Mouse (Mus musculus): Measurements from ENCODE around the gene Gtsf1.
"Not testable (repeated sequence)": the region's sequence is repeated elsewhere in the genome, so short reads cannot be mapped to it uniquely, and the experiment has no call there.

Gene Gtsf1

DNA sequence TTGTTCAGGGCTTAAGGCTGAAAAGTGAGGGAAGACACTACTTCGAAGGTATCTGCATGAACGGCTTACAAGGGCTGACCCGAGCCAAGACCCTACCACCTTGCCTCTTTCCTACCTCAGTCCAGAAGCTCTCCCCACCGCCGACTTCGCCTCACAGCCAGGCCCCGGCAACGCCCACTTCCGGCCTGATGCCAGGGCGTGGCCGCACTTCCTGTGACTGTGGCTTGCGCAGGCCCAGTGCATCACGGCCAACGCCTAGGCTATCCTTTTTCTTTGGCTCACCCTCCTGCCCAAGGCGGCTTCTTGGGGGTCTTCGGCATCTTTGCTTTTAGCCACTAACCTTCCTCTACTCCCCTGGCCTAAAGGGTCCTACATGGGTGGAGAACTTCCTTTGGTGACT is at the start of gene Gtsf1:
TSS of gene Gtsf1 (minus strand) at position 230 of the 400 bp plus-strand sequence.
- no peak for DNase-seq

DNA sequence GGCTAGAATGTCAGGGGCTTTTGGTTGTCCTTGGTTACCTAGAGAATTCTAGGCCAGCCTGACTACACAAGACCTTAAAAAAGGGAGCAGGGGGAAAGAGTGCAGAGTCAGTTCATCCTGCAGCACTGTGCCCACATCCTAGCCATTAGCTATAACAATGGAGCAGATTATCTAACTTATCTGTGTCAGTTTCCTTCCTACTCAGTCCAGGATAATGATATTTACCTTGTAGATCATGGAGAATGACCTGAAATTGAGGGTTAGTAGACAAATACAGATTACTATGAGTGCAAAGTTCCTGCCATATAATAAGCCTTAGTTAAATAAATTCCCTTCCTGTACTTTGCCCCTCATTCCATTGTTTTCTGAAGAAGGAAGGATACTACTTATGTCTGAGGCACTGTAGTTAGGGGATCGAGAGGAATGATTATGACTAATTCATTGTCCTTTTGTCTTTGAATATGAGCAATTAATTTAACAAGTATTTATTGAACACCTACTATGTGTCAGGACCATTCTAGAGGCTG is 48.9 kb upstream of the Gtsf1 start:
- DNase-seq, result no peak

DNA sequence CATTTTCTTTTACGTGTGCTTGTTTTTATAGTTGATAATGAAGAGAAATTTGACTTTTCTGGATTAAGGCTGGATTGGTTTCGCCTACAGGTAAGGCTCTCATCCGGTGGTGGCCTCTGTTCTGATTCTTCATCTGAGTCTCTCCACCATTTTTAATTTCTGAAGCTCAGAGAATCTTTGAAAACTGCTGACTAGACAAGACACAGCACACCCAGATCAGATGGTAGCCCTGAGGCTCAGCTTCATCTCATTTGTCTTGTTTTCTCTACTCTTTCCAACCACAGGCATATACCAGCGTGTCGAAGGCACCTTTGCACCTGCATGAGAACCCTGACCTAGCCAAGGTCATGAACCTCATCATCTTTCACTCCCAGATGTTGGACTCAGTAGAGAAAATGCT is 43.5 kb upstream of the Gtsf1 start:
- no peak for DNase-seq

DNA sequence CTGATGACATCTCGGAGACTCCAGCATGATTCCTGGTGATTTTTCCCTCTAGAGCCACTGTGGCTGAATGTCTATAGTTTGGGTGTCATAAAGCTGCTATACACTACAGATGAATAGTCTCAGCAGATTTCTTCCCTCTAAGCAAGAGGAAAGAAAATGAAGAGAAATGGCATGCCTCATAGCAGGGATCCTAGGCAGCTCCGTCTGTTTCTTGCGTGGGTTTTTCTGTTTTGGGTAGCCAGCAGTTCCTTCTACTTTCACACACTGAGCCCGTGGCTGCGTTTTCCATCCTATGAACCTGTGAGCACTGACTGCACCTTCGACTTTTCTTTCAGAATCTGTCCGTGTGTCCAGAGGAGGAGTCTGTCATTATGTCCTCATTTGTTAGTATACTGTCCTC is 42.9 kb upstream of the Gtsf1 start:
- DNase-seq, result no peak

DNA sequence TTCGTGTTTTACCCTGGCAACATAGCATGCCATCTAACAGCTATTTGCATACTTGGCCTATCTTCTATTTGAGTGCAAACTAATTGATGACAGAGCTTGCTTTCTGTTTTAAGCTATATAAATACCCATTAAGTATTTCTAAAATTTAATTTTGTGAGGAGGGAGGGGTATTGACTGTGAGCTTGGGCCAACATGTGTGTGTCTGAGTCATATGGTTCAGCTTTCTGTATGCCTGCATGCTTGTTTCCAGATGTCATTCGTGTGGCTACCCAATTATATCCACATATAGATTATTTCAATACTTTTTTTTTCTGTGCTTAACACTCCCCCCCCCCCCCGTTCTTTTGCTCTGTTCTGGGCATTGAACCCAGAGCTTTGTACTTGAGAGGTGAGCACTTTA is 42.0 kb upstream of the Gtsf1 start:
- no peak for DNase-seq

DNA sequence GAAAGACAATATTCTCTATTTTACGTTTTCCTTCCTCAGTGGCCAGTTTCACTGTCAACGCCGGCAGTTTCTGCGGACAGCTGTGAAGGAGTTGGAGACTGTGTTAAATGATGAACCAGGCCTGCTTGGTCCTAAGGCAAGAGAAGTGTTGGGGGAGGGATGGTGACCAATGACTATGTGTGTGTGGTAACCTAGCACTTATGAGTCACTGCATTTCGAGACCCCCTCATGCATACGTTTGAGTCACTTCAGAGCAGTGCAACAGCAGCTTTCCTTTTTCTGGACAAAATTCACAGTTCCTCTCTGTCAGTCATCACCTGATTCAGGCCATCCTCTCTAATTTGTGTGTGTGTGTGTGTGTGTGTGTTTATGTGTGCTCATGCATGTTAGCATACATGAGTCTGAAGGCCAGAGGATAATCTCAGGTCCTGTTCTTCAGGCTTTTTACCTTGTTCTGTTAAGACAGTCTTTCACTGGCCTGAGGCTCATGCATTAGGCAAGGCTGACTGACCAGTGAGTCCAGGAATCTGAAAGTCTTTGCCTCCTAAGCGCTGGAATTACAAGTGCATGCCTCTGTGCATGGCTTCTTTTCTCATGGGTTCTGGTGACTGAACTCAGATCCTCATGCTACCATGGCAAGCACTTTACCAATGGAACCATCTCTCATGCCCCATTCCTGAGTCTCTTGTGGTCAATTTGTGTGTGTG is 41.4 kb upstream of the Gtsf1 start:
- no peak for DNase-seq

DNA sequence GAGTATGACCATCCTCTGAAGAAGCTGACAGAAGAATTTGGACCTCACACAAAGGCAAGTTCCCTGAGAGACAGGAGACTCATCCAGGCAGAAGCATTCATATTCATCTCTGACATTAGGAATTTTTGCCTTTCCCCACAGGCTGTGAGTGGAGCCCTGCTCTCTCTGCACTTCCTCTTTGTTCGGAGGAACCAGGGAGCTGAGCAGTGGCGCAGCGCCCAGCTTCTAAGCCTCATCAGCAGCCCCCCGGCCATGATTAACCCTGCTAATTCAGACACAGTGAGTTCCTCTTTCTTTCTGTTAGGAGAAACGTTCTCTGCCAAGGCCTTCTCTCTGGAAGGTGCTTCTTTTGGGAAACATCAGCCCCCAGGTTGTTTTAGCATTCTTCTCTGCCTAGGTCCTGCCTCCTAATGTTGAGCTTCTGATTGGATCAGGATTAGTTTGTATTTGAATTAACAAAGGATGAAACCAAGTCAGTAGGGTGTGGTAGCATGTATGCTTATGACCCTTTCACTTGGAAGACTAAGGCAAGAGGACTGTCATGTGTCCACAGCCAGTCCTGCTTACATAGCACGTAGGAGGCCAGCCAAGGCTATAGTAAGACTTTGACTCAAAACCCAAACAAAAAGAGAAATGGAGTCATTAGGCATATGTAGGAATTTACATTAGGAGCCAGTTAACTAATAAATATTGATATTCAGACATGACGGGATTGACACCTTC is 32.4 kb upstream of the Gtsf1 start:
- DNase-seq, result no peak

DNA sequence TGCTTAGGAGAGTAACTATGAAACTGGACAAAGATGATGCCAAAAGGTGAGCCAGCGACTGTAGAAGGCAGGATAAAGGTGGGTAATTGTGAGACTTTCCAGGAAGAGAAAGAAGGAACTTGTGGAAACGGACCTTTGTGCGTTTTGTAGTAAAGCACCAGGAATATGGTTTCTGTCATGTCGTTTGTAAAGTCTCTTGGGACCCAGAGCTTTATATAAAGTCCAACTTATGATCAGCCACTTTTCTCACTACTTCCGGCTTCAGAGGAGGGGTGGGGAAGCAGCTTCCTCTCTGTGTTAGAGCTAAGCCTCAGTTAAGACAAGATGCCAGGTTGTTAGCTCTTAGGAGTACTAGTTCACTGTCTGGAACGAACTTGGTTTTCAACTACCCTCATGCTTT is 24.2 kb upstream of the Gtsf1 start:
- DNase-seq, result no peak

DNA sequence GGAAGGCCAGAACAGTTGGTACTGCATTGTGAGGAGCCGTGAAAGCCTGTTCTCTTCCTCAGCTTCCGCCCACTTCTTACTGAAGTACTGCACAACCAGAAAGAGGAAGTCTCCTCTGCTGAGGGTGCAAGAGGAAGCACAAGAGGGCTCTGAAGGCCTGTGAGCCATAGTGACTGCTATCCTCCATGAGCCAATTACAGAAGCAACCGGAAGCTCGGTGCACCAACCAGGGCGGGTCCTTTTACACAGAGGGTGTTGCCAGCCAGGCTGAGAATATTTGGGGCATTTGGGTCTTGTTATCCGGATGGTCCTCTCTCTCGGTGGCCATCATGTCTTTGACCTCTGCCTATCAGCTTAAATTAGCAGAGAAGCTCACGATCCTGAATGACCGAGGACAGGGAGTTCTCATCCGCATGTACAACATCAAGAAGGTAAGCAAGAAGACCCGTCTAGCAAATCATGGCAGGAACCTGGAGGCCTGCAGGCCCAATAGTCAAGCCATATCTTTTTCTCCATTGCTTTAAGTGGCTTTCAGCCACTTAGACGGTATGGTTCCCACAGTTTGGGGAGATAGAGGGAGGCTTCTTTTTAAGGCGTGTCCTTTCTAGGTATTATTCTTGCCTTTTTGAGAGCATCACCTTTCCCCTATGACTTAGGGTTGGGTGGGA is 23.4 kb upstream of the Gtsf1 start, which contains the start of gene Nckap1l:
TSS of gene Nckap1l (plus strand) at position 244 of the 668 bp plus-strand sequence.
- peak; percentile 20 for DNase-seq

DNA sequence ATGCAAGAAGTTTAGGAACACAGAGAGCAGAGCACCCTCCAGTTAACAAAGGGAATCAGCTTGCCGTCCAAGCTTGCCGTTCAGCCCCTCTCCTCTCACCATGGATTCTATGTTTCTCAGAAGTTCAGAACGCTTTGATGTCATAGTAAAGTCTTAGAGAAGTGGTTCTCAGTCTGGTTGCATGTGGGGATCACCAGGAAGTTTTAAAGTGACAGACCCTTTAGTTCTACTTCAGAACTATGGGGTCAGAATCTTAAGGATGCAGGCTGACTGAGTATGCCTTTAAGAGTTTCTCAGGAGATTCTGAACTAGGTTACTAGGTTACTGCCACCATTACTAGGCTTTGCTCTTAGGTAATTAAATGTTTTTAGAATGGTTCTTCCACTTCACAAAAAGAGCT is 18.1 kb upstream of the Gtsf1 start, which contains the start of gene Gtsf2:
TSS of gene Gtsf2 (minus strand) at position 101 of the 400 bp plus-strand sequence.
- DNase-seq, result no peak

DNA sequence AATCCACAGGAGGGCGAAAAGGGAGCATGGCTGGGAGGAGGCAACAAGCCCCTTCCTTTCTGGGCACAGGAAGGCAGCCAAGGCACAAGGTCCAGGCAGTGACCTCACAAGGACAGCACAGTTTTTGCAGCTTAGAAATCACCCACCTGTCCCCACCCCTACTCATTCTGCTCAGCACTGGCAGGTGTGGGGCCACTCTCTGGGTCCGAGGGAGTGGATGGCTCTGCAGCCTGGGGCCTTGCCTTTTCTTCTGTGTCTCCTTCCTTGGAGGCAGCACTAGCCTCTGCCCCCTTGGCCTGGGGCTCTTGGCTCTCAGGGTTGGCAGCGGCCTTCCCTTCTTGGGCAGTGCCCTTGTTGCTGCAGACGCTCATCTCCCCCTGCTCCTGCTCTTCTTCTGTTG is 15.7 kb upstream of the Gtsf1 start:
- not testable (repeated sequence) for DNase-seq

DNA sequence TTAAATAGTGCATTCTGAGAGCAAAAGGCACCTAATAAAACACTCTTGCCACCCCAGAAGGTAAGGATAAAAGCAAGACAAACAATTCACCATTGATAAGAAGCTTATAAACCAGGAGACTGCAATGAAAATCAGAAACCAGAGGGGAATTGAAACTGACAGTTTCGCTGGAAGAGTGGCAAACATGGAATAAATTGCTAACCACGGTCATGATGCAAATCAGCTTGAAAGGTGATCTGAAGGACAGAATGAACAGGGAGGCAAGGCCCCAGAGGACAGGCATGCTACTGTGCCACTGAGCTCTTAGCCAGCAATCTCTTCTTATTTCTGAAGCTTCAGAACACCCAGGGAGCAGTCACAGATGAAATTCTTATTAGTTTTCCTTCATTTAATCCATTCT is 3.3 kb downstream of the Gtsf1 start:
- DNase-seq, result peak; percentile 12

DNA sequence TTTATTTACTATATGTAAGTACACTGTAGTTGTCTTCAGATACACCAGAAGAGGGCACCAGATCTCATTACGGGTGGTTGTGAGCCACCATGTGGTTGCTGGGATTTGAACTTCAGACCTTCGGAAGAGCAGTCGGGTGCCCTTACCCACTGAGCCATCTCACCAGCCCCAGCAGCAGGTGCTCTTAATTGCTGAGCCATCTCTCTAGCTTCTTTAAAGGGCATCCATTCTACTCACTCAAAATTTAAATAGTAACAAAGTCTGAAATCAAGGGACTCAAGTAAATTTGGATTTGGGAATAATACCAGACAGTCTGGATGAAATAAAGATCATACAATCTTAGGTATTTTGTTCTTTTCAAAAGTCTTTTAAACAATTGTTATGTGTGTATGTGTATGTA is 24.7 kb downstream of the Gtsf1 start:
- DNase-seq, result not testable (repeated sequence)

DNA sequence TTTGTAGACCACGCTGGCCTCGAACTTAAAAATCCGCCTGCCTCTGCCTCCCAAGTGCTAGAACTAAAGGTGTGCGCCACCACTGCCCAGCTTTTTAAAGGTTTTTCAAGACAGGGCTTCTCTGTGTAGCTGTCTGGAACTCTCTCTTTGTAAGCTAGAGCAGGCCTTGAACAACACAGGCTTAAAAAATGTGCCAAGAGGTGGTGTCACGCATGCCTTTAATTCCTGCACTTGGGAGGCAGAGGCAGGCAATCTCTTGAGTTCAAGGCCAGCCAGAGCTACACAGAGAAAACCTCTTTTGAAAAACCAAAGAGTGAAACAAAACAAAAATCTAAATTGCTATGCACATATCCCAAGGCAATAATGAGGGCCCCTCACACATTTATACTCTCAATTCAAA is 28.9 kb downstream of the Gtsf1 start:
- DNase-seq, result no peak

DNA sequence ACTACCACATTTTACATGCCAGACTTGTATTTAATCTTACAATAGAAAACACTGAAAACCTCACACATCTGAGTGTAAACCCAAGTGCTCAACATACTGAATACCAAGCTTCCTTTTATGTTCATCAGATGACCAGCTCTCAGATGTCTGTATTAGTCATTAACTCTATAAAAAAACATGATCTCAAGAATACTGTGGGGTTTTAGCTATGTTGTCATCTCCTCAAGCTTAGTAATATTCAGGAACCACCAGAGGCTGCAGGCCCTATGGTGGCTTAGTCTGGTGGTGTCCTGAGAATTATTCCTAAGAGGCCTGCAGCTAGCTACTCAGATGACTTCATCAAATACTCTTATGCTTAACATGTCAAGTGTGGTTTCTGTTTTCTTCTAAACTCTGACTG is 36.7 kb downstream of the Gtsf1 start:
- DNase-seq, result no peak

DNA sequence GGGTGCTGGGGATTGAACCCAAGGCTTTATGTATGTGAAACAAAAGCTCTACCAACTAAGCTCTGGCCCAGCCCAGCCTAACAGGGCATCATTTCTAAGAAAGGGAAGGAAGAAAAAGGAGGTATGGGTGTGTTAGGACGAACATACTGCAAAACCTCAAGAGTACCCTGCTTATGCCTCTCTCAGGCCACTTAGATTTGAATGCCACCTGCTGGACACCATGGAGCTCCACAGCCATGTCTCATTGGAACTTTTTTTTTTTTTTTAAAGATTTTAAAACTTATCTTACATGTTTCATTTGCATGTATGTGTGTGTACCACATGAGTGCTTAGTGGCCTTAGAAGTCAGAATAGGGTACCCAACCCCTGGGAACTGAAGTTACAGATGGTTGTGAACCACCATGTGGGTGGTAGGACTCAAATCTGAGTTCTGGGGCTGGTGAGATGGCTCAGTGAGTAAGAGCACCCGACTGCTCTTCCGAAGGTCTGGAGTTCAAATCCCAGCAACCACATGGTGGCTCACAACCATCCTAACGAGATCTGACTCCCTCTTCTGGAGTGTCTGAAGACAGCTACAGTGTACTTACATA is 41.6 kb downstream of the Gtsf1 start:
- peak; percentile 27 for DNase-seq

DNA sequence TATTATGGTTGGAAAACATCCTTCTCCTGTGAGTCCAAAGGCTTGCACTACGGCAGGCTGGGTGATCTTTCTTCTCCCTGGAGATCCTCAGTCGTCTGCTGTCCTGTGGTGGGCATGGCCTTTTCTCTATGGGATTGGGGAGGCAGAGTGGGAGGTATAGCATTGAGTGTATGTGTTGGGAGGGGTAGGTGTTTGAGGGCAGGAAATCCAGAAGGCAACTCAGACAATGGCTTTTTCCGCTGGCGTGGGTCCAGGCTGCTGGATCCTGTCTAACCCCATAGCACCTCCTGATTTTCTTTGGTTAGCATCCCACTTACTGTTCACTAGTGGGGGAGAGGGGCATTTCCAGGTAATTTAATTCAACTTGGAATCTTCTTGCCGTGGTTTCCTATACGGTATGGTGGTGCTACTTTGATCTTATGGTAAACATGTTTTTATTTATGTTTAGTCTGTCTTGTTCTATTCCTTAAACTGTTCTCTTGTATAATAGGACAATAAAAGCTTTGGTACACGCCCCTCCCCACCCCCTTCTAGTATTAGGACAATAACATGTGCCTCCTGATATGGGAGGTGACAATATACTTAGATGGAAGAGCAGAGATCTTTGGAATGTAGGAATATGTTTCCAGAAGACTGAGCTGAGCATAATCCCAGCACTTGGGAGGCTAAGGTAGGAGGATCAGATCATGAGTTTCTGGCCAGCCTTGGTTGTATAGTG is 46.3 kb downstream of the Gtsf1 start:
- peak; percentile 71 for DNase-seq

DNA sequence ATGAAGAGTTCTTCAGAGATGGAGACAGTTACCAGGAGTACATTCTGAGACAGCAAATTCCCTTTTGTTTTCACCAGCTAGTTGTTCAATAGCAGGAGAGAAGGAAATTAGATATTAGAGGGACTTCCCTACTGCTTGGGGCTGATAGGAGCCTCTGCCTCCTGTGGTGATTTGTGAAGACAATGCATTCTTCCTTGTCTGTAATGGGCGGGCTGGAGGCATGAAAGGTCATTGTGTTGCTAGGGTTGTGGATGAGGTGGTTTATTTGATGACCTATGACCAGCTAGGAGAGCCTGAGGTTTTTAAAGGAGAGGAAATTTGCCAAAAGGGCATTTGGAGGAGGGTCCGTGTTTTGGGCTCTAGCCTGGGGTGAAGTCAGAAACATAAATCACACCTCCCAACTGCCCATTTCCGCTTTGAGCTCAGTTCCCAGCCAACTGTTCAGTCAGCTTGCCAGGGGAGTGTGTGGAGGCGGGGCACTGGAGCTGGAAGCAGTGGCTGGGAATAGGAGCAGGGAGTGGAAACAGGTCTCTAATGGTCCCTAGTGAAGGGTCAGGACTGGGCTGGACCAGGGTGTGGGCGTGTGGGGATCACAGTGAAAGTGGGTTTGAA is 47.4 kb downstream of the Gtsf1 start:
- peak; percentile 82 for DNase-seq

DNA sequence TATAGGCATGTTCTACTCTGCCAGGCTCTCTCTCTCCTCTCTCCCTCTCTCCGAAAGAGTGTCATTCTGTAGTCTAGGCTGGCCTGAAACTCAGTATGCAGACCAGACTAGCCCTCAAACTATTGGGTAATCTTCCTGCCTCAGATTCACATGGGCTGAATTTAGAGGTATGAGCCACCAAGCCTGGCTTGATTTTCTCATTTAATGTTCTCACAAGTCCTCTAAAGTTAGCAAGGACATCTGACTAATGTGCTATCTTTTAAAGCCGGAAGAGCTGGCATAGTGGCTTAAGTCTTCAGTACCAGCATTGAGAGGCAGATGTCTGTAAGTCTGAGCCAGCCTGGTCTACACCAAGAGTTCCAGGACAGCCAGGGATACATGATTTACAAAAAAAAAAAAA is 48.2 kb downstream of the Gtsf1 start:
- DNase-seq, result no peak

DNA sequence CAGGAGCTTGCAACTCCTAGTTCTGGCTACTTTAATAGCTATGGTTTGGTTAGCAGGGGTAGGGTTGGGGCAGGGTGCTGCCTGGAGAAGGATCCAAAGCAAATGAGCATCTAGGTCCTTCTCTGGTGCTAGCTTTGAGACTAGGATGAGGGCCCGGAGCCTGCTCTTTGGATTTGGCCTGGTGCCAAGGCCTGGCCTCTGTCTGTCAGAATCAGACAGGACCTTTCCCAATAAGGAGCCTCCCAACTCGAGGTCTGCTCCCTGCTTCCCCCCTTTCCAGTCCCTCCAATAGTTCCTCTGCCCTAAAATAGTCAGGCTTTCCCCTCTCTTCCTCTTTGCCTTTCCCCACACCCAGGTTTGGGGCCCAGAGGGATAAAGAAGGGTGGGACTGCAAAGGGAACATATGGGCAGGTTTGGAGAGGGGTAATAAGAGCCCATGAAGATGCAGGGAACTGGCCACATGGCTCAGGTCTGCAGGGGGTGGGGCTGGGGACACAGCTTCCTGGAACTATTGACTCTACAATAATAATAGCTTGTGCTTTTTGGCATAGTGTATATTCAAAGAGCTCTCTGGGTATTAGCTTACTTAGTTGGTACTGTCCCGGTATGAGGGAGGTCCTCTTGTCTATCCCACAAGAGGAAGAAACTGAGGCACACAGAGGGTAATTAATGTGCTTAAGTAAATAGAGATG is 51.5 kb downstream of the Gtsf1 start:
- no peak for DNase-seq
